Mouse (Mus musculus) megakaryocyte progenitor cell, adult 5-6 weeks (primary cell): ENCODE measurements around the gene Ssx9. TPM values are rescaled to one million over a fixed set of nuclear protein-coding genes. Genes with fewer than 3 reads are reported as not detected.
A peak's percentile ranks its signal among the peaks of the same experiment; 100 is the strongest.
"Not testable (repeated sequence)": the region's sequence is repeated elsewhere in the genome, so short reads cannot be mapped to it uniquely, and the experiment has no call there.

Experiments
- ATAC-seq: replicated peaks from 2 replicates; pipeline ENCODE4 v1.8.0; 2016; ENCODE audit warnings: mild to moderate bottlenecking, moderate TSS enrichment, inconsistent platforms; ENCODE audit not compliant: poor library complexity
- total RNA-seq, 2 experiments: library from RNA; stranded (forward) in 1 of 2; stranded (reverse) in 1 of 2; fragments of 157-497, 149-512 nt in 1 of 2; fragments of 200-1000 nt in 1 of 2; gene quantifications; 2 replicates each; pipeline versions ENCODE4 v1.2.3 to v1.2.4; 2015 to 2017

The Ssx9 gene
- total RNA-seq (2015) (not detected in 2 replicates), total RNA-seq (2017) (not detected in 2 replicates)

DNA sequence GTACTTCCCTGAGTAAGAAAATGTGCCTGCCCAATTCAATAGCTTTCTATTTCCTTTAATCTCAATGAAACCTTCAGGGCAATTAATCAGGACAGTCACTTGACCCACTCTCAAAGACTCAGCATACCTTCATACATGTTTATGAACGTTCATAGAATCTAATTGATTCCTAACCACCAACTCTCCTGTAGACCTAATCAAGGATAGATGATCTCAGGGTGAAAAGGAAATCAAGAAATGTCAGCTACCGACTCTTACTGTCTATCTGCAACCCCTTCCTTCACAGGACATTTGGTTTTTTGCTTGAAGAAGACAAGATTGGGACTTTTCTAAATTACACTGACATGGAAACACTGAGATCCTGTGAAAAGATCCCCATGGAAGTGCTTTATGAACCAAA lies at the start of gene Ssx9:
TSS of gene Ssx9 (plus strand) at position 301 of the 400 bp plus-strand sequence.
- not testable (repeated sequence) for ATAC-seq

DNA sequence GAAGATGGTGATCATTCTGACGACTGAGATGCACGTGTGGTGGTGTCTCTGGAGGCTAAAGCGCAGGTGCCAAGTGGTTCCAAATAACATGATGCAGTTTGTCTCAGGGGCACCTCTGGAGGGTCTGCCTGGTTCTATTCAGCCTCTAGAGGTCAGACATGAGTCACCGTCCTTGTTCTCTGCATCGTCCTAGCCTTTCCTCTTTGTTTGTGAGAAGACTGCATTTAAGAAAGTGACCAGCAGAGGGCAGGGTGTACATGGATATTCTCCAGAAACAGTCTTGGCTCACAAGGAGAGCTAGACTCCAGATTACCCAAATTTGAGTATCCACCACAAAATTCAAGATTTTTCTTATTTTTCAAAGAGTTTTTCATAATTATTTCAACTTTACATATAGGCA lies 15.3 kb upstream of the Ssx9 start:
- ATAC-seq = peak; percentile 87

DNA sequence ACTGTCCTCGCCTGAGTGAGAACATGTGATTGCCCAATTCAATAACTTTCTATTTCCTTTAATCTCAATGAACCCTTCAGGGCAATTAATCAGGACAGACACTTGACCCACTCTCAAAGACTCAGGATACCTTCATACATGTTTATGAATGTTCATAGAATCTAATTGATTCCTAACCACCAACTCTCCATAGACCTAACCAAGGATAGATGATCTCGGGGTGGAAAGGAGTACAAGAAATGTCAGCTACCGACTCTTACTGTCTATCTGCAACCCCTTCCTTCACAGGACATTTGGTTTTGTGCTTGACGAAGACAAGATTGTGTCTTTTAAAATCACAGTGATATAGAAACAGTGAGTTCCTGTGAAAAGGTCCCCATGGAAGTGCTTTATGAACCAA lies 55.2 kb downstream of the Ssx9 start, which contains the start of gene Ssxb5:
TSS of gene Ssxb5 (plus strand) at position 301 of the 400 bp plus-strand sequence.
- not testable (repeated sequence) for ATAC-seq

Other genes starting within 250 kb of the Ssx9 start
- gene Gm14459, start 223.5 kb upstream of the Ssx9 start, total RNA-seq (2015) = not detected in 2 replicates
- gene Gm14459, start 223.5 kb upstream of the Ssx9 start, total RNA-seq (2017) = not detected in 2 replicates
- gene Ssxb6, start 200.2 kb upstream of the Ssx9 start, total RNA-seq (2015) = not detected in 2 replicates
- not detected in 2 replicates for gene Ssxb6, start 200.2 kb upstream of the Ssx9 start, total RNA-seq (2017)
- gene Ssxb3, start 156.6 kb upstream of the Ssx9 start, total RNA-seq (2015) = not detected in 2 replicates
- gene Ssxb3, start 156.6 kb upstream of the Ssx9 start, total RNA-seq (2017) = not detected in 2 replicates
- not detected in 2 replicates for gene Ssxb8, start 57.6 kb upstream of the Ssx9 start, total RNA-seq (2015)
- gene Ssxb8, start 57.6 kb upstream of the Ssx9 start, total RNA-seq (2017) = not detected in 2 replicates
- gene Ssxb5, start 55.3 kb downstream of the Ssx9 start, total RNA-seq (2015) = not detected in 2 replicates
- not detected in 2 replicates for gene Ssxb5, start 55.3 kb downstream of the Ssx9 start, total RNA-seq (2017)
- gene Gm6592, start 95.6 kb downstream of the Ssx9 start, total RNA-seq (2015) = not detected in 2 replicates
- gene Gm6592, start 95.6 kb downstream of the Ssx9 start, total RNA-seq (2017) = not detected in 2 replicates
- gene Gm5751, start 125.8 kb downstream of the Ssx9 start, total RNA-seq (2015) = not detected in 2 replicates
- not detected in 2 replicates for gene Gm5751, start 125.8 kb downstream of the Ssx9 start, total RNA-seq (2017)
- gene B630019K06Rik, start 143.9 kb downstream of the Ssx9 start, total RNA-seq (2015) = 0.79 and 1.3 TPM in 2 replicates
- 0.64 and 0.75 TPM in 2 replicates for gene B630019K06Rik, start 143.9 kb downstream of the Ssx9 start, total RNA-seq (2017)
- gene Fthl17b, start 214.5 kb downstream of the Ssx9 start, total RNA-seq (2015) = not detected in 2 replicates
- not detected in 2 replicates for gene Fthl17b, start 214.5 kb downstream of the Ssx9 start, total RNA-seq (2017)
- gene Fthl17c, start 228.1 kb downstream of the Ssx9 start, total RNA-seq (2015) = not detected in 2 replicates
- not detected in 2 replicates for gene Fthl17c, start 228.1 kb downstream of the Ssx9 start, total RNA-seq (2017)
- gene Fthl17d, start 238.3 kb downstream of the Ssx9 start, total RNA-seq (2015) = not detected in 2 replicates
- not detected in 2 replicates for gene Fthl17d, start 238.3 kb downstream of the Ssx9 start, total RNA-seq (2017)